28 mouse cellular contexts compared by ENCODE assay signal in genomic region chr16:35781651-35782050, GRCm38 (mm10).
"Had no signal": no experiment of that assay in that cellular context is flagged by ENCODE, and none has a peak within 500 bp of the region (broad histone marks: within the 10 kb centered on the region; RNA-seq: fewer than 3 reads in every experiment).

No protein-coding gene starts in this region.

- H3K36me3 ChIP-seq: heart, embryonic 12.5 days; heart, embryonic 13.5 days; heart, embryonic 15.5 days; hindbrain, embryonic 10.5 days; hindbrain, embryonic 12.5 days; hindbrain, embryonic 13.5 days; hindbrain, embryonic 15.5 days; intestine, embryonic 15.5 days; kidney, embryonic 15.5 days had no signal

- H3K27ac ChIP-seq: heart, embryonic 13.5 days; heart, embryonic 15.5 days; hindbrain, embryonic 10.5 days; hindbrain, embryonic 12.5 days; hindbrain, embryonic 14.5 days; hindbrain, embryonic 15.5 days; hindbrain, postnatal 0 days; intestine, embryonic 15.5 days; kidney, embryonic 15.5 days; kidney, postnatal 0 days; layer of hippocampus, adult 2 months; left cerebral cortex, adult 2 months had no signal

- H3K4me1 ChIP-seq: hindbrain, embryonic 10.5 days; hindbrain, embryonic 13.5 days; hindbrain, embryonic 15.5 days; intestine, embryonic 15.5 days had no signal

- H3K27me3 ChIP-seq: heart, embryonic 12.5 days; heart, embryonic 13.5 days; heart, embryonic 15.5 days; hindbrain, embryonic 12.5 days; hindbrain, embryonic 13.5 days; hindbrain, embryonic 15.5 days; intestine, embryonic 15.5 days; kidney, embryonic 15.5 days had no signal

- DNase-seq: heart, postnatal 14 days; heart, postnatal 4 days; kidney, adult 11 months; kidney, adult 18-20 months; kidney, adult 2 months; kidney, adult 8-10 months; kidney, adult 9 months; kidney, postnatal 10 days; kidney, postnatal 14 days; kidney, postnatal 25 days; kidney, postnatal 36 days; kidney, postnatal 4 days; layer of hippocampus, adult 9-11 months; layer of hippocampus, postnatal 36 days had no signal

- H3K9me3 ChIP-seq: heart, embryonic 12.5 days; heart, embryonic 13.5 days; heart, embryonic 15.5 days; hindbrain, embryonic 10.5 days; hindbrain, embryonic 12.5 days; hindbrain, embryonic 13.5 days; hindbrain, embryonic 15.5 days; intestine, embryonic 15.5 days; kidney, embryonic 15.5 days had no signal

- H3K4me3 ChIP-seq: heart, embryonic 12.5 days; heart, embryonic 13.5 days; heart, embryonic 15.5 days; hindbrain, embryonic 10.5 days; hindbrain, embryonic 12.5 days; hindbrain, embryonic 13.5 days; hindbrain, embryonic 15.5 days; intestine, embryonic 15.5 days; kidney, embryonic 15.5 days; layer of hippocampus, adult 2 months; left cerebral cortex, adult 2 months had no signal
